Mouse (Mus musculus): ENCODE results near the gene Wipi2. TPM values are rescaled to one million over a fixed set of nuclear protein-coding genes. Genes with fewer than 3 reads are reported as not detected.

Gene Wipi2
- total RNA-seq, 2 experiments from 2014 or later, result 93.6 to 102 TPM

GRCm38 (mm10) chr5:142692971-142693737 is 65.7 kb downstream of the Wipi2 start:
- DNase-seq, result no peak

GRCm38 (mm10) chr5:142693738-142694430 is 66.4 kb downstream of the Wipi2 start:
- no peak for DNase-seq

- peak; percentile 85 for DNase-seq
These were observed 67.3 kb downstream of the Wipi2 start for GRCm38 (mm10) chr5:142694627-142695340.

GRCm38 (mm10) chr5:142696258-142696657 is 68.8 kb downstream of the Wipi2 start:
- DNase-seq, result no peak

- no peak for DNase-seq
These were observed 69.4 kb downstream of the Wipi2 start for GRCm38 (mm10) chr5:142696865-142697264.

- no peak for DNase-seq
These were observed 70.2 kb downstream of the Wipi2 start for GRCm38 (mm10) chr5:142697742-142698141.

GRCm38 (mm10) chr5:142700842-142701589 is 73.5 kb downstream of the Wipi2 start:
- DNase-seq, result no peak

GRCm38 (mm10) chr5:142701651-142702510 is 74.4 kb downstream of the Wipi2 start:
- DNase-seq, result peak; percentile 72

DNA sequence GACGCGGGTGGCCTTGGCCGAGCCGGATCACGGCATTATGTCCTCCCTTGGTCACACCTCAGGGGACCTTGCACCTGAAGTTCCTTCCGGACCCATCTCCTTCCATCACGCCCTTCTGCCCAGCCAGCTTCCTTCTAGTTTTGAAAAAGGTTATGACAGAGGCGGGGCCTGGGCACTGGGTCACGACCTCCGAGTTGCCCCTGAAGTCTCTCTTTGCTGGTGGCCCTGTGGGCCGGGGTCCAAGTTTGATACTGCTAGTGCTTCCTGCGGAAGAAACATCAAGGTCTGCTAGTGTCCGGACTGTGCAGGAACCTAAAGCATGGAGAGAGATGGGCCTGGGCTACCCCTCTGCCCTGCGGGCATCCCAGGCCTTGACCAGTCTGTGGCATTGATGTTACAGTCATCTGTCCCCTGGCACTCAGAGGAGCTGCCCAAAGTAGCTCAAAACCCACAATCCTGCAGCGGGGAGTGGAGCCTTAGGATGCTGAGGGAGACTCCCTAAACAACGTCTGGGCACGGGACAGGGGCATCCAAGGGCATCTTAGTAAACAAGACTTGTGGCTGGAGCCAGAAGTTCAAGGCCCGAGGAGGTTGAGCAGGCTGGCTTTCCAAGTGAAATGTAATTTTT is 75.1 kb downstream of the Wipi2 start:
- DNase-seq, result no peak

GRCm38 (mm10) chr5:142703569-142703968 is 76.1 kb downstream of the Wipi2 start:
- no peak for DNase-seq

DNA sequence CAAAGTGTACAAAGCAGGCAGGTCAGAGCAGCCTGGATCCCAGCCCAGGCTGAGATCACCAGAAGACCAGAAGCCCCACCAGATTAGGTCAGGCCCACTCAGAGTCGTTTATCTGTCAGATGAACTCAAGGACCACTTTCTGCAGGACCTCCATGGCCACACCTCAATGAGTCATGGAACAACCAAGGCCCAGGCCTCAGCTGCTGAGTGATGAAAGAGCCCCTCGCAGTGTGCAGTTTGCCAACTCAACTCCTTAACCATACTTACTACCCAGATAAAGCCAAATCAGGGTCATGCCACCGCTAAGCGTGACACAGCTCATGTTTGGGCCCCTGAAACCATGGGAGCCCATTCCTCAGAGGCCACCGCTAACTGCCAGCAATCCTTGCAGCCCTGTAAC is 80.2 kb downstream of the Wipi2 start:
- no peak for DNase-seq

- DNase-seq, result no peak
These were observed 81.9 kb downstream of the Wipi2 start for GRCm38 (mm10) chr5:142709436-142709835.

DNA sequence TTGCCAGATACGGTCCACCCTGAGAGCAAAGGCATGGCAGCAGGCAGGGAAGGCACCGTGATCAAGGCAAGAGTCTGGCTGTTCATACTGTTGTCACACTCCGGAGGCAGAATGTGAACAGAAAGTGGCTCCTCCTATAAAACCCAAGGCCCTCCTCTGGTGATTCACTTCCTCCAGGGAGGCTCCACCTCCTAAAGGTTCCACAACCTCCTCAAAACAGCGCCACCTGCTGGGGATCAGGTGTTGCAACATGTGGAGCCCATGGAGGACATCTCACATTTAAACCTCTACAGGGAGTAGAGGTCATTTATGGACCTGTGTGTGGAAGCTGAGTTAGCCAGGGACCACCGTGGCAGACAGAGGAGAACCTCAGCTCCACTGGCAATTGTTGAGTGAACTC is 84.9 kb downstream of the Wipi2 start:
- DNase-seq, result no peak

DNA sequence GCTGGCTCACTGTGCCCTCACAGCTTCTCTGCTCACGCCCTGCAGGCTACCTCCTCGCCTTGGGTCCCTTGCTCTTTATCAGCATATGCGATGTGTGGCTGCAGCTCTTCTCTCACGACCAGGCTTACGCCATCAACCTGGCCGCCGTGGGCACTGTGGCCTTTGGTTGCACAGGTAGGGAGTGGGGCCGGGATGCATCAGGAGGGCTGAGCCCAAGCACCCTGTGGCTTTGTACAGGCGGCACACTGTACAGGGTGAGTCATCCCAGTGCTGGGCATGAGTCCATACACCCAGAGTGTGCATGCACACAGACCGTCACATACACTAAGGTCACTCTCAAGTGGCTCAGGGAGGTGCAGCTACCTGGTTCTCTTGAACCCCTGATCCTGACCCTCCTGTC is 86.5 kb downstream of the Wipi2 start:
- DNase-seq, result peak; percentile 44

- no peak for DNase-seq
These were observed 87.6 kb downstream of the Wipi2 start for GRCm38 (mm10) chr5:142715059-142715458.

DNA sequence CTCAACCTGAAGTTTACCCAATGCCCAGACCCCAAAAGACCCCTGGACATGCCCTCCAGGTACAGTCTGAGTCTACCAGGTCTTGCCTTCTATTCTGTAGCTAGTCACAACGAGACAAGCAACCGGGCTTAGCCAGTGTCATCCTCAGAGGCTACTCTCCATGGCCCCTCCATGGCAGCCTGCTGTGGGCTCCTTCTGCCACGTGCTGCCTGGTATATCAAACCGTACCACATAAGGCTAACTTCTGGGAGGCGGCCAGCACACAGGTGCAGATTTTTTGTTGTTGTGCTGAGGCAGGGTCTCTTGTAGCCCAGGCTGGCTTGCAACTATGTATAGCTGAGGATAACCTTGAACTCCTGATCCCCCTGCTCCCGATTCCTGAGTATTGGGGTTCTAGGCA is 88.6 kb downstream of the Wipi2 start:
- DNase-seq, result no peak

DNA sequence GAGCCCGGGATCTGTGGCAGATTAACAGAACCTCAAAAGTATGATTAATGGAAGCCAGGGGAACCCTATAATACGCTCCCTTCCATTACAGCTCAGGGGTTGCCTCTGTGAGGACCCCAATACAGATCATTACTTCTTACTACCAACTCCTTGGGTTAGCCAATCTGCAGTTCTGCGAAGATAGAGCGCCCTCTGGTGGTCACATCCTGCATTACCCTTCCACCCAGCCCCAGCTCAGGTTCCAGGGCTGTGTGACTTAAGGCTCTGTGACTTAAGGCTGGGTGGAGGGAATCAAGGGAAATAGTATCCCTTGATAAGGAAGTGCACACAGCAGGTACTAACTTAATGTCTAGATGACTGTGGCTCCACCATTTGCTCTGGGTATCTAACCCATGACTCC is 90.5 kb downstream of the Wipi2 start:
- DNase-seq, result peak; percentile 94

DNA sequence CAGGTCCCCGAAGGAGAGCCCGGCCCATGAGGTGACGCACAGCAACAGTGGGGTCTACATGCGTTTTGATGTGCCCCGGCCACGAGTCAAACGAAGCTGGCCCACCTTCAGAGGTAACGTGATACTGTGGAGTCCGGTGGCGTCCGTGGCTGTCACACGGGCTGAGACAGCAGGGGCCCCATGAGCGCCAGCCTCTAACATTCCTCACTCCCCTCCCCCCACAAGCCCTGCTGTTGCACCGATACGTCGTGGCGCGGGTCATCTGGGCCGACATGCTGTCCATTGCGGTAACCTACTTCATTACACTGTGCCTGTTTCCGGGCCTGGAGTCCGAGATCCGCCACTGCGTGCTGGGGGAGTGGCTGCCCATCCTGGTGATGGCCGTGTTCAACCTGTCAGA is 91.0 kb downstream of the Wipi2 start:
- DNase-seq, result no peak

DNA sequence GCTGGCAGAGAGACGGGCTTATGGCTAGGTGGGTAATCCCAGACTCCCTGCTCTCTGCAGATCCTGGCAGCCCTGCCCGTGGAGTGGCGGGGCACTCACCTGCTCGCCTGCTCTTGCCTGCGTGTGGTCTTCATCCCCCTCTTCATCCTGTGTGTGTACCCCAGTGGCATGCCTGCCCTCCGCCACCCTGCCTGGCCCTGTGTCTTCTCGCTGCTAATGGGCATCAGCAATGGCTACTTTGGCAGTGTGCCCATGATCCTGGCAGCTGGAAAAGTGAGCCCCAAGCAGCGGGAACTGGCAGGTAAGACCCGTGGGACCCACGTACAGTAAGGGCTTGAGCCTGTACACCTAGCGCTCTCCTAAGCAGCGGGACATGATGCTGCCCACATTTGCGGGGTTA is 92.4 kb downstream of the Wipi2 start:
- DNase-seq, result no peak

Data from adrenal gland, postnatal 10 days (tissue).